Mouse (Mus musculus) mature B cell (primary cell): ENCODE measurements around the gene Atf7ip.

Source experiments
- in situ Hi-C: fragments of 300-500 bp; cut with MboI; formaldehyde crosslinking; loops from 2 replicates; pipeline ENCODE4 v1.14.3; 2019

The Atf7ip gene

GRCm38 (mm10) chr6:136644171-136644570, 138.2 kb downstream of the Atf7ip start:
- in situ Hi-C loops = no loop called here

GRCm38 (mm10) chr6:136645754-136646153, 139.8 kb downstream of the Atf7ip start:
- in situ Hi-C loops = no loop called here

- in situ Hi-C loops = no loop called here
These were observed 140.2 kb downstream of the Atf7ip start for GRCm38 (mm10) chr6:136646207-136646606.

GRCm38 (mm10) chr6:136647455-136647861, 141.5 kb downstream of the Atf7ip start:
- in situ Hi-C loops = no loop called here

GRCm38 (mm10) chr6:136650664-136651063, 144.7 kb downstream of the Atf7ip start:
- in situ Hi-C loops = no loop called here

- in situ Hi-C loops = no loop called here
These were observed 147.4 kb downstream of the Atf7ip start for GRCm38 (mm10) chr6:136653331-136653730.

GRCm38 (mm10) chr6:136654470-136654869, 148.5 kb downstream of the Atf7ip start:
- in situ Hi-C loops = no loop called here

GRCm38 (mm10) chr6:136655786-136656185, 149.8 kb downstream of the Atf7ip start:
- in situ Hi-C loops = no loop called here

GRCm38 (mm10) chr6:136658303-136658702, 152.3 kb downstream of the Atf7ip start:
- in situ Hi-C loops = no loop called here

GRCm38 (mm10) chr6:136659226-136659625, 153.3 kb downstream of the Atf7ip start:
- in situ Hi-C loops = no loop called here
